Mouse (Mus musculus) testis, postnatal 10 days (tissue): ENCODE results near the gene Cdh16.

Experiments
- DNase-seq: peaks from one replicate; pipeline ENCODE4 v3.0.0; 2021; ENCODE audit warnings: low spot score

Gene Cdh16

DNA sequence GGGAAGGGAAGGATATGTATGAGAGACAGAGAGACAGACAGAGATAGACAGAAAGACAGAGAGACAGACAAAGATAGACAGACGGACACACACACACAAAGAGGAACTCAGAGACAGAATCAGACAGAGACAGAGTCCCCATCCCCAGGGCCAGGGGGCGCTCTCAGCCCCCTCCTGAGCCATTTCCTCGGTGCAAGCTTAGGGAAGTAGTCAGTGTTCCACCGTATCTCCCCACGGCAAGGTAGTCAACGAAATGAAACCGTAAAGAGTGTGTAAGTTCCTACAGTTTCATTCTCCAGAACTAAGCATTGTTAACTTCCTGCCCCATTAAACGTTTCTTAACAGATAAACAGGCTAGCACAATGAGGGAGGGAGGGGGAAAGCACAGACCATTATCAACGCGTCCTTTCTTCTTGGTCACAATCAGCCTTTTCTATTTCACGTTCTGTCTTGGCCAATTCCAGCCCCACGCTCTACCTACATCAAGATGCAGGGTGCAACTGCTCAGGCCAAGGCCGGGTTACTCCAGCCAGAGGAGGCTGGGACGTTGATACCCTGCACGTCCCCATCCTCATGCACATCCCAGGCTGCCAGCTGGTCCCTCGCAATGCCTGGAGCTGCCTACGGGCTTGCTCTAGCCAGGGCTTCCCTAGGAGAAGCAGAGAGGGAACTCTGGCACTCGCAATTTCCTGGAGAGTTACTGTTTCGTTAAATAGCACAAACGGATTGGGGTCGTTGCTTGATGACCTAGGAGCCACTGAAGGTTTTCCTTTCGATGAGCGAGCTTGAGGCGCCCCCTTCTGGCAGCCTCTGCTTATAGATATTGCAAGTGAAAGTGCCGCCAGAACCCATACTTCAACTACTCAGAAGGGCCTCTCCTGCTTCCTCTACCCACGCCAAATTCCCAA, 53.5 kb downstream of the Cdh16 start:
- peak; percentile 92 for DNase-seq

DNA sequence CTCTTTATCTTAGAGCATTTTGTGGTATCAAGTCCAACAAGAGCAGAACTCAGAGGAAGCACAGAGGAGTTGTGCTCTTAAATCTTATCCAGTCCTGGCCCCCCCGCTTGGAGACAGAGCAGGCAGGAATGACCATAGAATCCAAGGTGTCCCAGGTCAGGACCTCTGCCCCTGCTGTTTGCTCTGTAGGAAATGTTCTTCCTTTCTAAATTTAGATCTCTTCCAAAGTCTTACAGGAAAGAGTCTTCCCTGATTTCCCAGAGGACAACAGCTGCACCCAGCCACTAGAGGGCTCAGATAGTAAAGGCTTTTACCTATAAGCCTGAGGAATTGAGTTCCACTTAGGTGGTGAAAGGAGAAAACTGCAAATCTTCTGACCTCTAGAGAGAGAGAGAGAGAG, 54.6 kb downstream of the Cdh16 start:
- peak; percentile 47 for DNase-seq

DNA sequence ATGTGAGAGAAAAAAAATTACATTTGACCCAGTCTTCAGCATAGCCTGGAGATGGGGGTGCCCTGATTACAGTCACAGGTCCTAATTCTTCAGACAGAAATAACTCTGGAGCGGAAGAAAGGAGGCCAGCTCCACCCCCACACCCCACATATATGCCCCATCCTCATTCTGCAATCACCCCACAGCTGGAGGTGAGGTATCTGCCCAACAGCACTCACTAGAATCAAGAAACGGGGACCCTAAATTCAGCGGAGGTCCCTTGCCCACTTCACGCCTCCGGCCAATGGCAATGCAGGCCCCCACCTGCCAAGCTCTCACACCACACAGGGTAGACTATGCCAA, 58.8 kb downstream of the Cdh16 start:
- no peak for DNase-seq

- DNase-seq = peak; percentile 91
These were observed 59.4 kb downstream of the Cdh16 start for GRCm38 (mm10) chr8:104564633-104565456.

GRCm38 (mm10) chr8:104560731-104561130, 63.5 kb downstream of the Cdh16 start:
- no peak for DNase-seq

DNA sequence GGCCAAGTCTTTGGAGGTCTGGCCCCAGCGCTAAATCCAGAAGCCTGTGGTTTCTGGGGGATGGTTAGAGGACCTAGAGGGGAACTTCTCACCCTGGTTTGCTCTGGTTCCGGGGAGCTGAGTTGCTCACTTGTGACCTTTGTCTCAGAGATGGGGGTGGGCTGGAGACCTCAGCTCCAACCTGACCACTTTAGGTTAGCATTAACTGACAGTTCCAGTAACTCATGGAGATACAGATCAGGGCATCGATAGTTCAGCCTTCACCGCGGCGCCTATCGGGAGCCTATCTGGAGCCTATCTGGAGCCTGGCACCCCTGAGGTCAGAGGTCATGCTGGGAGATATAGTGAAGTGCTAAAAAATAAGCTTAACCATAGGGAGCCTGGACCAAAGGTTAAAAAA, 67.0 kb downstream of the Cdh16 start:
- no peak for DNase-seq

DNA sequence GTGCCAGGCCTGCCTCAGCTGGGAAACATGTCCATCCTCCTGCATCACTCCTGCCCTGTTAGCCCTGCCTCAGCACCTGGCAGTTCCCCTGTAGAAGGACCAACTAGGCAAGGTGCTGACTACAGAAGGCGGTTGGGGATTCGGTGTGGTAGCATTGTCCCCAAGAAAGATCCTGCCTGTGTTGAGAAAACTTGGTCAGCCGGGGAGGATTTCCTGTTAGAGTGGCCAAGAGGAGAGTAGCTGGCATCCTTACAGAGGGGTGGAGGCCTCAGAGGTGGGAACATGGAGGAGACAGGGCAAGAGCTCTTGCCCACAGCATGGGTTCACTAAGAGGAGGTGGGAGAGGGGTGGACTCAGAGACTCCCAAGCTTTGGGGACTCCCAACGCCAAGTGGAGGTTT, 69.0 kb downstream of the Cdh16 start:
- no peak for DNase-seq
